Mouse (Mus musculus): Measurements from ENCODE around the gene Wdr24. TPM values are rescaled to one million over a fixed set of nuclear protein-coding genes. Genes with fewer than 3 reads are reported as not detected.
"Not testable (repeated sequence)": the region's sequence is repeated elsewhere in the genome, so short reads cannot be mapped to it uniquely, and the experiment has no call there.

Gene Wdr24
- polyA plus RNA-seq, 1 experiment, result 36.0 TPM

DNA sequence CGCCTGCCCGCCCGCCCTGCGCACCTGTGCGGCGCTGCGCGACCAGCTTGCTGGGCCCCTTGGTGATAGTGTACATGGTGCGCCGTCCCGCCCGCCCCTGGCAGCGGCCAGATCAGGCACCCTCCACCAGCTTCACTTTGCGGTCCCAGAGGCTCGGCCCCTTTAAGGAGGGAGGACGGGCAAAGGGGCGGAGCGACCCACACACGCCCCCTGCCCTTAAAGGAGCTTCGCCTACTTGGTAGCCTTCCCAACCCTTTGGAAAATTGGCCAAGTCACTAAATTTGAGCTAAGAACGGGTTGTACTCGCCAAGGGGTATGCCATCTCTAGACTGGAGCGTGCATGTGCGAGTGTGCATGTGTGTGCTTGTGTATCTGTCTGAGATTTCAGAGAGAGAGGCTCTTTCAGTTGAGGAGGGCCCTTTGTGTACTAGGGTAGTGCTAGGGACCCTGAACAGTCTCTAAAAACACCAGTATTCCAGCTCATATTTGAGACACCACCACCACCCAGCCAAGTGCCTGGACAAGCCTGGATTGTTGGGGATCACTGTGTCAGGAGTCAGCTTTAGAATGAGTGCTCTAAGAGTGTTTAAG is 45.3 kb downstream of the Wdr24 start, which contains the start of gene Mcrip2:
Gene Mcrip2, minus strand, starts transcription at position 164 of the 591 bp plus-strand sequence.
- TF ChIP-seq CTCF (IDR thresholded peaks at IDR 0.05; ENCODE audit: control insufficient read depth, insufficient read depth, insufficient replicate concordance, low read depth, low read length), result no peak
- TF ChIP-seq POLR2A (IDR thresholded peaks at IDR 0.05; ENCODE audit: control insufficient read depth, low read depth, low read length), result peak; percentile 43; the same call in 1 of the 2 replicates
- Histone ChIP-seq H3K36me3 (ENCODE audit: control insufficient read depth, insufficient read depth, low read length) (no peaks in the 10 kb centered on the region), H3K27ac (ENCODE audit: control insufficient read depth, insufficient read depth, low read depth, low read length) (peak within 1 kb of the TSS; percentile 73), H3K4me3 (ENCODE audit: control insufficient read depth, low read depth, low read length) (peak within 1 kb of the TSS; percentile 80), H3K4me1 (ENCODE audit: control insufficient read depth, insufficient read depth, low read length) (peaks cover 12% of the 10 kb centered on the region), H3K27me3 (ENCODE audit: control insufficient read depth, insufficient read depth, low read length) (no peaks in the 10 kb centered on the region)

- Histone ChIP-seq H3K4me3 (ENCODE audit: control insufficient read depth, low read depth, low read length) (no peak overlapping the region), H3K36me3 (ENCODE audit: control insufficient read depth, insufficient read depth, low read length) (no peaks in the 10 kb centered on the region), H3K27ac (ENCODE audit: control insufficient read depth, insufficient read depth, low read depth, low read length) (no peak overlapping the region), H3K27me3 (ENCODE audit: control insufficient read depth, insufficient read depth, low read length) (no peaks in the 10 kb centered on the region), H3K4me1 (ENCODE audit: control insufficient read depth, insufficient read depth, low read length) (peaks cover 17% of the 10 kb centered on the region)
- TF ChIP-seq CTCF (IDR thresholded peaks at IDR 0.05; ENCODE audit: control insufficient read depth, insufficient read depth, insufficient replicate concordance, low read depth, low read length), result no peak
- TF ChIP-seq POLR2A (IDR thresholded peaks at IDR 0.05; ENCODE audit: control insufficient read depth, low read depth, low read length), result no peak
Measured at GRCm38 (mm10) chr17:25869498-25869897, 46.1 kb downstream of the Wdr24 start.

- H3K4me3 ChIP-seq (ENCODE audit: control insufficient read depth, low read depth, low read length), result no peak overlapping the region
- no peak overlapping the region for H3K27ac ChIP-seq (ENCODE audit: control insufficient read depth, insufficient read depth, low read depth, low read length)
- H3K27me3 ChIP-seq (ENCODE audit: control insufficient read depth, insufficient read depth, low read length), result no peaks in the 10 kb centered on the region
- H3K36me3 ChIP-seq (ENCODE audit: control insufficient read depth, insufficient read depth, low read length), result no peaks in the 10 kb centered on the region
- peaks cover 21% of the 10 kb centered on the region for H3K4me1 ChIP-seq (ENCODE audit: control insufficient read depth, insufficient read depth, low read length)
- TF ChIP-seq POLR2A (IDR thresholded peaks at IDR 0.05; ENCODE audit: control insufficient read depth, low read depth, low read length) (no peak), CTCF (IDR thresholded peaks at IDR 0.05; ENCODE audit: control insufficient read depth, insufficient read depth, insufficient replicate concordance, low read depth, low read length) (no peak)
Measured at GRCm38 (mm10) chr17:25869954-25870353, 46.5 kb downstream of the Wdr24 start.

DNA sequence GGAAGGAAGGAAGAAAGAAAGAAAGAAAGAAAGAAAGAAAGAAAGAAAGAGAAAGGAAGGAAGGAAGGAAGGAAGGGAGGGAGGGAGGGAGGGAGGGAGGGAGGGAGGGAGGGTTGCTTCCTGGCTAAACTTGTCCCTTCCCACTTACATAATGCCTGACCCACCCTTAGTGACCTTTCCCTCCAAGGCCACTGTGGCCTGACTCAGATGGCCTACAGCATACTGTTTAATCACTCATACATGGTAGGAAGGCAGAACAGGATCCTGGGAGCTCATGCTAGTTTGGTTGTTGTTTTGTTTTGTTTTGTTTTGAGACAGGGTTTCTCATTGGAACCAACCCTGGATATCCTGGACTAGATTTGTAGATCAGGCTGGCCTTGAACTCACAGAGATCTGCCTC is 48.1 kb downstream of the Wdr24 start:
- not testable (repeated sequence) for H3K36me3 ChIP-seq (ENCODE audit: control insufficient read depth, insufficient read depth, low read length); H3K27me3 ChIP-seq (ENCODE audit: control insufficient read depth, insufficient read depth, low read length); H3K27ac ChIP-seq (ENCODE audit: control insufficient read depth, insufficient read depth, low read depth, low read length); H3K4me3 ChIP-seq (ENCODE audit: control insufficient read depth, low read depth, low read length)
- peaks cover 27% of the 10 kb centered on the region for H3K4me1 ChIP-seq (ENCODE audit: control insufficient read depth, insufficient read depth, low read length)

DNA sequence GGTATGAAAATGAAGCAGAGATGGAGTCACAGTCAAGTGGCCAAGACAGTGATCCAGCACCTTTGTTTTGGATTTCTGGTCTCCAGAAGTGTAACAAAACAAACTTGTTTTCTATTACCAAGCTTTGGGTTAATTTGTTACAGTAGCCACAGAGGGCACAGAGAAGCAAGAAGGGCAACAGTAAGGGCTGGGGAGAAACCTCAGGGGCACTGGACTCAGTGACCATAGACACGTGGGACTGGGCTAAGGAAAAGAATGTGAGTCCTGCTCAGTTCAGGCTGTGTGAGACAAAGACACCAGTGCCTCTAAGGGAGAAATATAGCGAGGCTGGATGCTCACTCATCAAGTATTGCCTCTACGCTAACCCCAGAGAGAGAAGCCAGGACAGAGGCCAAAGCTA is 49.2 kb downstream of the Wdr24 start:
- no peak overlapping the region; the same call in 1 of the 2 replicates for H3K27ac ChIP-seq (ENCODE audit: control insufficient read depth, insufficient read depth, low read depth, low read length)
- TF ChIP-seq POLR2A (IDR thresholded peaks at IDR 0.05; ENCODE audit: control insufficient read depth, low read depth, low read length) (no peak), CTCF (IDR thresholded peaks at IDR 0.05; ENCODE audit: control insufficient read depth, insufficient read depth, insufficient replicate concordance, low read depth, low read length) (no peak)
- no peaks in the 10 kb centered on the region for H3K27me3 ChIP-seq (ENCODE audit: control insufficient read depth, insufficient read depth, low read length)
- H3K4me1 ChIP-seq (ENCODE audit: control insufficient read depth, insufficient read depth, low read length), result peaks cover 27% of the 10 kb centered on the region
- no peaks in the 10 kb centered on the region for H3K36me3 ChIP-seq (ENCODE audit: control insufficient read depth, insufficient read depth, low read length)
- no peak overlapping the region for H3K4me3 ChIP-seq (ENCODE audit: control insufficient read depth, low read depth, low read length)

- no peaks in the 10 kb centered on the region for H3K36me3 ChIP-seq (ENCODE audit: control insufficient read depth, insufficient read depth, low read length)
- H3K4me3 ChIP-seq (ENCODE audit: control insufficient read depth, low read depth, low read length), result peak overlapping the region; percentile 95
- H3K27me3 ChIP-seq (ENCODE audit: control insufficient read depth, insufficient read depth, low read length), result no peaks in the 10 kb centered on the region
- no peak overlapping the region for H3K27ac ChIP-seq (ENCODE audit: control insufficient read depth, insufficient read depth, low read depth, low read length)
- TF ChIP-seq CTCF (IDR thresholded peaks at IDR 0.05; ENCODE audit: control insufficient read depth, insufficient read depth, insufficient replicate concordance, low read depth, low read length) (no peak), POLR2A (IDR thresholded peaks at IDR 0.05; ENCODE audit: control insufficient read depth, low read depth, low read length) (no peak)
- H3K4me1 ChIP-seq (ENCODE audit: control insufficient read depth, insufficient read depth, low read length), result peaks cover 23% of the 10 kb centered on the region
Measured at GRCm38 (mm10) chr17:25873405-25874147, 50.1 kb downstream of the Wdr24 start.

GRCm38 (mm10) chr17:25874148-25874720 is 50.8 kb downstream of the Wdr24 start:
- H3K36me3 ChIP-seq (ENCODE audit: control insufficient read depth, insufficient read depth, low read length), result no peaks in the 10 kb centered on the region
- no peaks in the 10 kb centered on the region for H3K27me3 ChIP-seq (ENCODE audit: control insufficient read depth, insufficient read depth, low read length)
- H3K4me3 ChIP-seq (ENCODE audit: control insufficient read depth, low read depth, low read length), result peak overlapping the region; percentile 95
- H3K4me1 ChIP-seq (ENCODE audit: control insufficient read depth, insufficient read depth, low read length), result peaks cover 23% of the 10 kb centered on the region
- TF ChIP-seq CTCF (IDR thresholded peaks at IDR 0.05; ENCODE audit: control insufficient read depth, insufficient read depth, insufficient replicate concordance, low read depth, low read length) (no peak), POLR2A (IDR thresholded peaks at IDR 0.05; ENCODE audit: control insufficient read depth, low read depth, low read length) (no peak)
- peak overlapping the region; percentile 3; the same call in 1 of the 2 replicates for H3K27ac ChIP-seq (ENCODE audit: control insufficient read depth, insufficient read depth, low read depth, low read length)

All from testis, adult 2 months (tissue).